Mouse (Mus musculus) MEL (cell line): ENCODE results near the gene Asb16.

Experiments
- CTCF ChIP-seq, 3 experiments: IDR thresholded peaks in 2 of 3; conservative IDR thresholded peaks in 1 of 3; 2 replicates each; pipeline ENCODE4 v1.5.1; 2011 to 2012; ENCODE audit warnings: low read length in 3 of 3, low read depth in 2 of 3, mild to moderate bottlenecking in 2 of 3, improper control_type of control experiment in 1 of 3, inconsistent platforms in 1 of 3, mixed read lengths in 1 of 3, moderate library complexity in 1 of 3; ENCODE audit not compliant: control insufficient read depth in 1 of 3, insufficient read depth in 1 of 3, poor library complexity in 1 of 3, severe bottlenecking in 1 of 3
- EP300 ChIP-seq, 2 experiments: IDR thresholded peaks; 2 replicates each; pipeline ENCODE4 v1.6.1; 2011; ENCODE audit warnings: improper control_type of control experiment in 2 of 2, low read length in 2 of 2, low read depth in 1 of 2, mild to moderate bottlenecking in 1 of 2
- MAFK ChIP-seq: IDR thresholded peaks from 2 replicates; pipeline ENCODE4 v1.6.1; 2011; ENCODE audit warnings: low read depth, mild to moderate bottlenecking, low read length, improper control_type of control experiment, borderline replicate concordance
- MXI1 ChIP-seq: IDR thresholded peaks from 2 replicates; pipeline ENCODE4 v1.6.1; 2011; ENCODE audit warnings: mild to moderate bottlenecking, low read depth, low read length, improper control_type of control experiment
- POLR2A ChIP-seq, 2 experiments: IDR thresholded peaks; 2 replicates each; pipeline ENCODE4 v1.6.1; 2011 to 2012; ENCODE audit warnings: low read length in 2 of 2, mild to moderate bottlenecking in 2 of 2, control low read depth in 1 of 2, improper control_type of control experiment in 1 of 2, low read depth in 1 of 2, moderate library complexity in 1 of 2; ENCODE audit not compliant: control insufficient read depth in 1 of 2, insufficient read depth in 1 of 2, poor library complexity in 1 of 2
- ZC3H11A ChIP-seq: IDR thresholded peaks from 2 replicates; pipeline ENCODE4 v1.6.1; 2012; ENCODE audit warnings: low read depth, mild to moderate bottlenecking, inconsistent platforms, low read length, improper control_type of control experiment
- ZMIZ1 ChIP-seq: IDR thresholded peaks from 2 replicates; pipeline ENCODE4 v1.6.1; 2012; ENCODE audit warnings: low read depth, mild to moderate bottlenecking, inconsistent platforms, low read length, improper control_type of control experiment, moderate library complexity

GRCm38 (mm10) chr11:102236022-102236421 is 32.5 kb upstream of the Asb16 start:
- peak; percentile 13; the same call in 1 of the 2 replicates for TF ChIP-seq ZC3H11A
- no peak for TF ChIP-seq CTCF (IDR thresholded peaks at IDR 0.05 in 2 of 3, conservative IDR thresholded peaks at IDR 0.05 in 1 of 3; ENCODE audit: control insufficient read depth in 1 of 3, insufficient read depth in 1 of 3, low read depth in 2 of 3, low read length in 3 of 3, poor library complexity in 1 of 3, severe bottlenecking in 1 of 3)
- TF ChIP-seq POLR2A (IDR thresholded peaks at IDR 0.05; ENCODE audit: control insufficient read depth in 1 of 2, insufficient read depth in 1 of 2, low read depth in 1 of 2, low read length in 2 of 2, poor library complexity in 1 of 2) = no peak
- TF ChIP-seq EP300 (IDR thresholded peaks at IDR 0.05; ENCODE audit: low read depth in 1 of 2, low read length in 2 of 2) = peak; percentile 43 to 84; a peak in 3 of 4 replicates
- no peak for TF ChIP-seq ZMIZ1
- TF ChIP-seq MAFK = no peak
- peak; percentile 59; the same call in 1 of the 2 replicates for TF ChIP-seq MXI1
